Mouse (Mus musculus) liver, adult (tissue): Measurements from ENCODE around the gene Ttc22.

Experiments used
- GATA4 ChIP-seq: IDR thresholded peaks from 2 replicates; pipeline ENCODE4 v1.6.1; 2014; ENCODE audit warnings: mild to moderate bottlenecking, low read length; ENCODE audit not compliant: insufficient replicate concordance

Gene Ttc22

GRCm38 (mm10) chr4:106679152-106679551, 56.9 kb downstream of the Ttc22 start:
- TF ChIP-seq GATA4: no peak

- TF ChIP-seq GATA4: no peak
These were observed 58.7 kb downstream of the Ttc22 start for GRCm38 (mm10) chr4:106680955-106681354.

GRCm38 (mm10) chr4:106688636-106689296, 66.5 kb downstream of the Ttc22 start:
- TF ChIP-seq GATA4: peak; percentile 99
